Mouse (Mus musculus) bone marrow, adult 2 months (tissue): Measurements from ENCODE around the gene P2ry1. TPM values are rescaled to one million over a fixed set of nuclear protein-coding genes. Genes with fewer than 3 reads are reported as not detected.

Source experiments
- H3K27ac ChIP-seq: fragments of 200-500 bp; 2 replicates; pipeline ENCODE4 v1.5.1; 2012; ENCODE audit warnings: low read depth, mild to moderate bottlenecking, control low read depth, inconsistent platforms, low read length; ENCODE audit not compliant: control insufficient read depth, poor library complexity, insufficient read depth
- H3K4me1 ChIP-seq: fragments of 200-500 bp; 2 replicates; pipeline ENCODE4 v1.6.1; 2011; ENCODE audit warnings: low read length; ENCODE audit not compliant: control insufficient read depth, insufficient read depth
- H3K4me3 ChIP-seq: fragments of 200-500 bp; replicated peaks from 2 replicates; pipeline ENCODE3; 2011; ENCODE audit warnings: mild to moderate bottlenecking, low read depth, low read length, control low read depth; ENCODE audit not compliant: control insufficient read depth
- CTCF ChIP-seq: fragments of 200-500 bp; IDR thresholded peaks from 2 replicates; pipeline ENCODE4 v1.5.1; 2011; ENCODE audit warnings: low read length, control low read depth; ENCODE audit not compliant: control insufficient read depth, insufficient read depth
- POLR2A ChIP-seq: fragments of 200-500 bp; IDR thresholded peaks from 2 replicates; pipeline ENCODE4 v1.6.1; 2011; ENCODE audit warnings: low read depth, mild to moderate bottlenecking, control low read depth, low read length, borderline replicate concordance; ENCODE audit not compliant: control insufficient read depth
- WGBS: fragments of 180-500 bp; shearing (Covaris S2); methylation state at CpG from one replicate; pipeline ENCODE4 v1.1.7; 2018; 5-methylcytosine and 5-hydroxymethylcytosine counted together
- polyA plus RNA-seq: library from polyadenylated mRNA; stranded (reverse); fragments of >200 nt; gene quantifications from 2 replicates; pipeline ENCODE4 v1.2.4, GENCODE M21; 2011; ENCODE audit warnings: low replicate concordance; ENCODE audit not compliant: missing spikeins, insufficient read depth, insufficient read length

The P2ry1 gene
- polyA plus RNA-seq = 5.5 and 11.0 TPM in 2 replicates

DNA sequence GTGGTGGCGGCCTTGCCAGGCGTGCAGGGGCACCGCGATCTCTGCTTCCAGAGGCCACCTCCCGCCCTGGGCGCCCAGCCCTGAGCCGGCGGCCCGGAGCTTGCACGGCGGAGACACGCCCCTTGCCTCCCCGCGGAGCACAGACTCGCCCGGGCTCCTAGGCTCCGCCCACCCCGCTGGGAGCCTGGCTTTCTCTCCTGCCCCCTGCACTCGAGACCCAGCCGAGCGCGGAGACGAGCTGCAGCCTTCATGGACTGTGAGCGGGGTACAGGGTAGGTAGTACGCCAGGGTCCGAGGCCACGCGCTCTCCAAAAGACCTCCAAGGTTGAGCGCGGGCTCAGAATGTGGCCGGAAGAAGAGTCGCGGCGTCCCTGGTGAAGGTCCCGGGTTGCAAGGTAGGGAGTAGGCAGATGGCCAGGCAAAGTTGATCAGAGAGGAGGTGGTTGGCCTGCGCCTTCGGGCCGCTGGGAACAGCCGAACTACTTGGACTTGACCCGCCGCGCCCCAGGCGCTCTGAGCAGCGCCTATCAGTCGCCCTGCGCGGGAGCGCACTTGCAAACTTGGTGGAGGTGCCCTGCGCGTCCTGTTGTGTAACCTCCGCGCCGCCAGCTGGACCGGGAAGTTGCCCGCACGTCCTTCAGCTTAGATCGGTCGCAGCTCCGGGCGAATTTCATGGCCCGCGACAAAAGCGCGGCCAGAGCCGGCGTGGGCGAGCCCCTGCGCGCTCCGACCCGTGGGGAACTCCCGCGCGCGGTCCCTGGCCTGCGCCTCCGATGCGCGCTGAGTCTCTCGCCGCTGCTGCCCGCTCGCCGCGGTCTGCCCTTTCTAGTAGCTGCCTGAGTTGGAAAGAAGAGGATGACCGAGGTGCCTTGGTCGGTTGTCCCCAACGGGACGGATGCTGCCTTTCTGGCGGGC, at the start of gene P2ry1:
Gene P2ry1 (plus strand): TSS at position 209 of the 915 bp plus-strand sequence.
- Histone ChIP-seq H3K27ac (peak within 1 kb of the TSS; percentile 82), H3K4me1 (peaks cover 1% of the 10 kb centered on the region; the same call in 1 of the 2 replicates)
- WGBS = 1% methylated on average over 90 of the region's 90 CpGs

DNA sequence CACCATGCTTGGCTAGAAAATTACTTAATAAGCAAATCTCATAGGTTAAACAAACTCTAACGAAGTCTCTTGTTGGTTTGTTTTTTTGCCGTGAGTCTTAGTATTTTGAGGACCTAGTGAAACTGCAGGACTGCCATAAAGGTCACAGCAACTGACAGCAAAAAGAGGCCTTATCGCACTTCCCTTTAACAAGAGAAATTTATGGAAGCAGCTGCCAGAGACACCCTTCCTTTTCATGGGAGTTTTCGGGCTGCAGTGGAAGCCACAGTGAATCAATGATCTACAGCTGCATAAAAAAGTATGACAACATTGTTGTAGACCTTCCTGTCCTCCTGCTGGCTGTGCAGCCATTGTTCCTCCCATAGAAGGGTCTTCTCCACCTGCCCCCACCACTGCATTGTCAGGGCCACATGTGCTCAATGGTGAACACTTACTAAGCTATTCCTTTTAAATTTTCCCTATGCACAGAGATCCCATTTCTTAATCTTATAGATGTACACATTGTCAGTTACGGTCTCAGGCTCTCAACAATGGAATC, 49.3 kb upstream of the P2ry1 start:
- Histone ChIP-seq H3K27ac (no peak overlapping the region), H3K4me3 (no peak overlapping the region), H3K4me1 (no peaks in the 10 kb centered on the region)
- 59% methylated on average over 5 of the region's 5 CpGs for WGBS
- TF ChIP-seq CTCF (no peak), POLR2A (no peak)

More for the DNA sequence above, at the start of gene P2ry1:
- peak; percentile 54; the same call in 1 of the 2 replicates for TF ChIP-seq POLR2A
- no peak for TF ChIP-seq CTCF
- H3K4me3 ChIP-seq = peak within 1 kb of the TSS; percentile 97

DNA sequence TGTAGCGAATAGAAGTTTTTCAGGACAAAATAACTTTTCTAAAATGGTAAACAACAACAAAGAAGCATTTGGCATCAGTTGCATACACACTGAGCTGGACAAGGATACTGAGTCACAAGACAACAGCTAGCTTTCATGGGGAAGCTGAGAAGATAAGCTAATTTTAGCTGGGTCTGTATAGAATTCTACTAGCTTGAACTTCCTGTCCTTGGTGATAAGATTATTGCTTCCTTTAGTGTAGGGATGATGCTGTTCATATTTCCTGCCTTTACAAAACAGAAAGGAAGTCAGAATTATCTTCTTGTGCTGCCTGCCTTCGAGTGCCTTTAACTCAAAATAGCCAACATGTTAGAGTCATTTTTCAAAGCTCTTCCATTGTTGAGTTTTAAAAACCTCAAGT, 48.5 kb upstream of the P2ry1 start:
- H3K27ac ChIP-seq = no peak overlapping the region
- 48% methylated on average over 2 of the region's 2 CpGs for WGBS
- TF ChIP-seq POLR2A = no peak
- no peak for TF ChIP-seq CTCF
- no peaks in the 10 kb centered on the region for H3K4me1 ChIP-seq
- H3K4me3 ChIP-seq = no peak overlapping the region

DNA sequence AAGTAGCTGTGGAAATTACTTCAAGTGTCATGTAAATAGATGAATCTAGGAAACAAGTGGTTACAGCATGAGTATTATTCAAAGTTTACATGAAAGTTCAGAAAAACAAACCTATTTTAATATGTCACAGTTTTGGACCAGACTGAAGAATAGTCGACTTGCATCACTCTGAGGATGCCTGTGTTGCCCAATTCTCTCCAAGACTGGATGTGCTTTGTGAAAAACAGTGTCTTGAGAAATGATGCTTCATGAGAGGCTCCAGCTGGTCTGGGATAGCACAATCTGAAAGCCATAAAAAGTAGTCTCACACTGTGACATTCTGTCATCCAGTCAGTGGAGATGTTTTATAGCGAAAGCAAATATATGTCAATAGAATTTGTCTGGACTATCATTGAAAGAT, 43.8 kb upstream of the P2ry1 start:
- TF ChIP-seq POLR2A (no peak), CTCF (no peak)
- WGBS = 83% methylated on average over 2 of the region's 2 CpGs
- Histone ChIP-seq H3K4me3 (no peak overlapping the region), H3K4me1 (no peaks in the 10 kb centered on the region), H3K27ac (no peak overlapping the region)

DNA sequence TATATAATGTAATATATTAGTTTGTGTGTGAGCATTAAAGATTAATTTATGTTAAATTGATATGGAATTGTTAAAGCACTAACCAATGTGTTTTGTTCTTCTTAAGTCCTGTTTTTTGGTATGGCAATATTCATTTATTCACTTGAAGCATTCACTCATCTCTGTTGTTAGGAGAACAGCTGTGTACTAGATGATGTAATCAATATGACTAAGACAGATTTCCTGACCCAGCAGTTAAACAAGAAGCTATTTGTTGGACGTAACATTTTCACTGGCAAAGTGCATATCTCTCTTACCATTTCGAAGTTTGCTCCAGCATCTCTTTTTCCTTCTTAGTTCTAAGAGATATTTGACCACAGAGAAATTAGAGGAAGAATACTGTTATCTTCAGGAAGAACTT, 37.5 kb upstream of the P2ry1 start:
- H3K27ac ChIP-seq = no peak overlapping the region
- H3K4me3 ChIP-seq = no peak overlapping the region
- WGBS = 50% methylated on average over 2 of the region's 2 CpGs
- TF ChIP-seq POLR2A (no peak), CTCF (no peak)
- no peaks in the 10 kb centered on the region for H3K4me1 ChIP-seq

DNA sequence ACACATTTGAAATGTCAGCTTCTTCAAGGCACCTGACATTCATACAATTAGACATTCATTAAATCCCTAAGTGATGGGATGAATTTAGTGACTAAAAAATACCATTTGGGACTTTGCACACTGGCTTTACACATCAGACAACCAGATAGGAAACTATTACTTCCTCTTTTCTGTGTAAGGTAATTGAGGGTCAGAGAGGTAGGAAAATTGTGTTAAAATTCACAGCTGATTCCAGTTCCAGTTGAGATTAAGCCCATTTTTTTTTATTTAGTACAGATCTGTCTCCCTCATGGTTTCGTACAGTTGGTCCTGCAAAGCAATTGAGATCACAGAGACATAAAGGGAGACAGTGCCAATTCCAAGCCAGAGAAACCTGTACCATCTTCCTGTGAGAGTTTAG, 27.7 kb upstream of the P2ry1 start:
- no peak for TF ChIP-seq POLR2A
- no peaks in the 10 kb centered on the region for H3K4me1 ChIP-seq
- H3K4me3 ChIP-seq = no peak overlapping the region
- H3K27ac ChIP-seq = no peak overlapping the region
- WGBS = 41% methylated on average over 1 of the region's 1 CpGs

DNA sequence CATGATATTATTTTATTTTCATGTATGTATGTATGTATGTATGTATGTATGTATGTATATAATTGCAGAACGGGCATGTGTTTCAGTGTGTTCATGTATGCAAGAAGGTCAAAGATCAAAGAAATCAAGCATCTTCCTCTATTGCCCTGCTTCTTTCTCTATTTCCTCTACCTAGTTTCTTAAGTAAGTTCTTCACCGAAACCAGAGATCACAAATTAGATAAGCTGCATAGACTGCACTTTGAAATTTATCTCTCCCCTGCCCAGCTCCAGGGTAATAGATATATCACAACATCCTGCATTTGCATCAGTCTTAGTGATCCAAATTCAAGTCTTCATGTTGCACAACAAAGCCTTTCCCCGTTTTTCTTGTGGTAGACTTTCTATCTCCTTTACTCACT, 20.5 kb upstream of the P2ry1 start:
- WGBS = 53% methylated on average over 3 of the region's 3 CpGs
- TF ChIP-seq POLR2A = no peak
- TF ChIP-seq CTCF = no peak
- H3K27ac ChIP-seq = no peak overlapping the region
- no peaks in the 10 kb centered on the region for H3K4me1 ChIP-seq
- no peak overlapping the region for H3K4me3 ChIP-seq

DNA sequence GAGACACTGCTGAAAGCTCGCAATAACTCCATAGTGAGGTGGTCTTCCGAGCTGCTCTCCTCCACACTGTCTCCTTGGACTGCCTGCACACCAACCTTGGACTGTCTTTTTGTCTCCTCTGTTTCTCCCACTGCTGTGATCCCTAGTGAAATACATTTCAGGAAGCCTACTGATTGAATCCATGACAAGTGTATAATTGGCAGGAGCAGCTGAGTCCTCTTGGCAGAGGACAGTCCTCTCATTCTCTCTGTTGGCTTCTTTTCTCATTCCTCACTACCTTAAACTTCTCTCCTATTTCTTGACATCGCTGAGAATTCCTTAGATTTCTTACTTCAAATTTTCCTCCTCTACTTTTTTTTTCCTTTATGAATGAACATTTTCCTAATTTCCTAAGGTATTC, 4.5 kb upstream of the P2ry1 start:
- Histone ChIP-seq H3K4me3 (no peak overlapping the region), H3K27ac (no peak overlapping the region), H3K4me1 (no peaks in the 10 kb centered on the region; the same call in 1 of the 2 replicates)
- 87% methylated on average over 3 of the region's 3 CpGs for WGBS
- TF ChIP-seq CTCF (no peak), POLR2A (no peak)
